Mouse (Mus musculus) E14TG2a.4 (cell line): ENCODE data around the gene Susd4.

Experiments used
- CTCF ChIP-seq: conservative IDR thresholded peaks from 2 replicates; pipeline ENCODE4 v1.5.1; 2014; ENCODE audit warnings: low read length
- NANOG ChIP-seq: IDR thresholded peaks from 2 replicates; pipeline ENCODE4 v1.6.1; 2014; ENCODE audit warnings: borderline replicate concordance, low read length, mixed read lengths

DNA sequence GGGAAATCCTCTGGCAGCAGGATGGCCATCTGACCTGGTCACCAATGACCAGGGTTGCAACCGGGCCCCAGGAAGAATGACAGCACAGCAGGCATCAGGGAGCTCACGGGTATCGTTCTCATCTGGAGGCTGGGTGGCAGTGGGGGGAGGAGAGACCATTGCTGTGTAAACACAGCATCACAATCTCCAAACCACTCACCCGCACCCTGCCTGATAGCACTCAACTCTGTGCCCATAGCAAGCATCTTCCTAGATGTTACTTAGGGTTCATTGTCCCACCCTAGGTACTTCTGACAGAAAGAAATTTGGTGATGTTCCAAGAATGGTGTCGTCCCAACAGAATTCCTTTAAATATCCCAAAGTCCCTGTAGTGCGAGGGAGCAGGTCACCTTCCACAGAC is 133.4 kb downstream of the Susd4 start:
- TF ChIP-seq CTCF, result no peak
- no peak for TF ChIP-seq NANOG
